ENCODE assay signal across 13 mouse cellular contexts in the genomic region with DNA sequence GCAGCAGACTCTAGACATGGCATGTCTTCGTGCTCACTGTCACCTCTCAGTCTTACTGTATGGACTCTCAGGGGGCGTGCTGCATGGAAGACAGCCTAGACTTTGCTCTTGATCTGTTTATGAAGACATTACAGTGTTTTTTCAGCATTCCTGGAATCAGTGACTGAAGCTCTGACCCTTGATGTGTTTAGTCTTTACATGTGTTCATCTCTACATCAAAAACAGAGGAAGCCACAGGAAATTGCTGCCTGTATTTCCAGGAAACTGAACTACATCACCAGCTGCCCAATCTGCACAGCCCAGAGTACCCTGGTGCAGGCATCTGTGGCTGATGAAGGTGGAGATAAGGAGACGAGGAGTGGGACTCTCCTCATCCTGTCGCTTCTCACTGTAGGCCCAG. TPM values are rescaled to one million over a fixed set of nuclear protein-coding genes. Genes with fewer than 3 reads are reported as not detected.
DNase-seq lines count a peak whose midpoint lies in the region; ATAC-seq and TF ChIP-seq lines count a peak whose summit lies in the region.
"Had no signal": no experiment of that assay in that cellular context is flagged by ENCODE, and none has a peak within 500 bp of the region (broad histone marks: within the 10 kb centered on the region; RNA-seq: fewer than 3 reads in every experiment).

No protein-coding gene starts in this region.

- no peak overlapping the region for H3K4me3 ChIP-seq in liver, embryonic 12.5 days
- no peak overlapping the region for H3K4me3 ChIP-seq in liver, postnatal 0 days (ENCODE audit: low read depth, low read length)
- no peak overlapping the region for H3K4me3 ChIP-seq in midbrain, embryonic 11.5 days (ENCODE audit: low read depth, low read length)
- H3K4me3 ChIP-seq: midbrain, embryonic 15.5 days had no signal

- DNase-seq in liver, postnatal 0 days = no peak
- DNase-seq in CD4-positive, CD25-positive, alpha-beta regulatory T cell, adult 2 months (ENCODE audit: low read depth, low spot score) = peak; percentile 74
- peak; percentile 88 for DNase-seq in T-cell, adult 2 months (ENCODE audit: low spot score)
- DNase-seq in thymus, postnatal 0 days (ENCODE audit: low spot score) = peak; percentile 65
- DNase-seq in left cerebral cortex, postnatal 36 days (ENCODE audit: low spot score in 2 of 2) = no peak
- no peak for DNase-seq in midbrain, embryonic 11.5 days (ENCODE audit: low spot score, missing footprints)
- DNase-seq: adrenal gland, postnatal 36 days; gastrocnemius, postnatal 14 days; kidney, adult 18-20 months; retina, postnatal 1 day had no signal

- WGBS in liver, embryonic 12.5 days (ENCODE audit: insufficient replicate concordance) = 32% methylated on average over 4 of the region's 4 CpGs
- WGBS in liver, postnatal 0 days (ENCODE audit: insufficient replicate concordance) = 50% methylated on average over 4 of the region's 4 CpGs
- WGBS in midbrain, embryonic 11.5 days = 79% methylated on average over 4 of the region's 4 CpGs

- H3K4me2 ChIP-seq in liver, embryonic 12.5 days = no peak overlapping the region
- H3K4me2 ChIP-seq in liver, postnatal 0 days (ENCODE audit: low read depth, low read length) = no peak overlapping the region
- H3K4me2 ChIP-seq in midbrain, embryonic 11.5 days = no peak overlapping the region
- H3K4me2 ChIP-seq: midbrain, embryonic 15.5 days had no signal

- no peaks in the 10 kb centered on the region for H3K36me3 ChIP-seq in liver, embryonic 12.5 days
- no peaks in the 10 kb centered on the region for H3K36me3 ChIP-seq in liver, postnatal 0 days (replicated peaks; ENCODE audit: insufficient read depth, low read length)
- H3K36me3 ChIP-seq in midbrain, embryonic 11.5 days (ENCODE audit: control insufficient read depth, insufficient read depth, low read length) = no peaks in the 10 kb centered on the region
- H3K36me3 ChIP-seq: midbrain, embryonic 15.5 days had no signal

- no peak for TF ChIP-seq CTCF in liver, postnatal 0 days (IDR thresholded peaks at IDR 0.05; ENCODE audit: low read depth)

- TF ChIP-seq EP300 in liver, postnatal 0 days (IDR thresholded peaks at IDR 0.05; ENCODE audit: low read depth) = no peak

- no peak overlapping the region for H3K27ac ChIP-seq in liver, embryonic 12.5 days
- H3K27ac ChIP-seq in liver, postnatal 0 days (ENCODE audit: low read depth) = no peak overlapping the region
- no peak overlapping the region for H3K27ac ChIP-seq in midbrain, embryonic 11.5 days (ENCODE audit: low read depth, low read length)
- H3K27ac ChIP-seq: liver, embryonic 14.5 days; midbrain, embryonic 15.5 days had no signal

- intact Hi-C loops in left cerebral cortex, postnatal 36 days (cut with DNase I) = no loop called here

- no peaks in the 10 kb centered on the region for H3K9me3 ChIP-seq in liver, embryonic 12.5 days (replicated peaks)
- no peaks in the 10 kb centered on the region for H3K9me3 ChIP-seq in liver, postnatal 0 days (ENCODE audit: low read length)
- H3K9me3 ChIP-seq in midbrain, embryonic 11.5 days (ENCODE audit: control insufficient read depth, low read length) = no peaks in the 10 kb centered on the region
- H3K9me3 ChIP-seq: midbrain, embryonic 15.5 days had no signal

- 0 out of 2 replicates have a peak, but pooled peaks have one; percentile 51 for ATAC-seq in liver, embryonic 12.5 days
- ATAC-seq in liver, postnatal 0 days = no peak
- no peak for ATAC-seq in midbrain, embryonic 11.5 days (ENCODE audit: low FRiP score)
- ATAC-seq: midbrain, embryonic 15.5 days had no signal

- no peaks in the 10 kb centered on the region for H3K27me3 ChIP-seq in liver, embryonic 12.5 days (replicated peaks)
- H3K27me3 ChIP-seq in liver, postnatal 0 days (ENCODE audit: insufficient read depth, low read length) = no peaks in the 10 kb centered on the region
- H3K27me3 ChIP-seq in midbrain, embryonic 11.5 days (ENCODE audit: control insufficient read depth, insufficient read depth, low read length) = no peaks in the 10 kb centered on the region
- H3K27me3 ChIP-seq: midbrain, embryonic 15.5 days had no signal

- H3K4me1 ChIP-seq in liver, embryonic 12.5 days = peaks cover 40% of the 10 kb centered on the region
- H3K4me1 ChIP-seq in liver, postnatal 0 days (ENCODE audit: insufficient read depth) = peaks cover 27% of the 10 kb centered on the region
- peaks cover 16% of the 10 kb centered on the region; the same call in 1 of the 2 replicates for H3K4me1 ChIP-seq in midbrain, embryonic 11.5 days (ENCODE audit: control insufficient read depth, insufficient read depth, low read length)

- no peak overlapping the region for H3K9ac ChIP-seq in liver, embryonic 12.5 days
- H3K9ac ChIP-seq in liver, postnatal 0 days (replicated peaks) = no peak overlapping the region
- no peak overlapping the region for H3K9ac ChIP-seq in midbrain, embryonic 11.5 days (ENCODE audit: low read length)
- H3K9ac ChIP-seq: liver, embryonic 14.5 days; midbrain, embryonic 15.5 days had no signal

RNA-seq across cellular contexts. Expression of a gene that starts 52.8 kb away (rescaled TPM):
- polyA plus RNA-seq in liver, embryonic 12.5 days (2016; fragmentation: Nextera tagmentation; extraction: Ambion mirVana) = 1.1 and 1.8 TPM in 2 replicates
- polyA plus RNA-seq in liver, postnatal 0 days (2015; fragmentation: Nextera tagmentation; extraction: Ambion mirVana) = 2.7 and 4.3 TPM in 2 replicates
- polyA plus RNA-seq in thymus, postnatal 0 days (2015; fragmentation: Nextera tagmentation; extraction: Ambion mirVana) = 3.7 and 4.8 TPM in 2 replicates
- 10 to 100 TPM; 12.6 to 16.0 TPM for total RNA-seq in left cerebral cortex, postnatal 36 days (2021)
- 11.2 and 13.2 TPM in 2 replicates for polyA plus RNA-seq in midbrain, embryonic 11.5 days (2014; fragmentation: Nextera tagmentation; extraction: Ambion mirVana)

Comparison
In these comparisons a context has a peak if more than half of its experiments do, and no peak if none do; other contexts are left out.
1. DNase-seq: peak in CD4-positive, CD25-positive, alpha-beta regulatory T cell, adult 2 months (single experiment), T-cell, adult 2 months (single experiment) and thymus, postnatal 0 days (single experiment); none in liver, postnatal 0 days (single experiment), left cerebral cortex, postnatal 36 days (0 of 2) and midbrain, embryonic 11.5 days (single experiment).